Mouse (Mus musculus): Measurements from ENCODE around the gene Dock1.

Gene Dock1

DNA sequence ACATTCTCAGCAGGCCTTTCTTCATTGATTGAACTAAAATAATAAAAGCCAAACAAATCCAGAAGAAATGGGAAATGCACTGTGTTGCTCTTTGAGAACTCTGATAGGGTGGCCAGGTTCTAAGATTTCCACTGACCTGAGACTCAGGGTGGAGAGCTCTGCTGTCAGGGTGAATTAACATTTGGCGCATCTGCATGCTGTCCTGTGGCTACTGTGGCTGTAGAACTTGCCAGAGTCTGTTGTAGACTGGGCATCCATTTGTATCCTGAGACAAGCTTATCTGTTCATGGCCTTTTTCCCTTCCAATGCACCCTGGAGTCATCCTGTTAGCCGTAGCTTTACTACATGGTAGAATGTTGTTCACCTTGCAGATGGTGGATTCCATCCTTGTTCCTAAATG, 169.6 kb downstream of the Dock1 start:
- DNase-seq (ENCODE audit: low spot score): no peak

DNA sequence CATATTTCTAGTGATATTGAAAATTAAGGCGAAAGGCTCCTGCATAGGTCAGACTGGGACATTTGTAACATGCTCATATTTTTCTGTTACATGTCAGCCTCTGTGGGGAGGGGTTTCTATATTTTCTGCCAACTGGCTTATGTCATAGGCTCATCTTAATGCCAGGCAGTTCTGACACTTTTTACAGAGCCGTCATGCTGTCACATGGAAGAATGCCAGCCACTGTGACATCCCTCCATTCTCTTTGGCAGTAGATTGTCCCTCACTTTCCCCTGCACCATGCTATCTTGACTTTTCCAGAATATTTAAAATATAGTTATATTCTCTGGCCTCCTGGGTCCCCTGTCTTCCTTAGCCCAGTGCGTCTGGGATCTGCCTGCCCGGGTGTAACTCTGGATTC, 172.3 kb downstream of the Dock1 start:
- no peak for DNase-seq (ENCODE audit: low spot score)

DNA sequence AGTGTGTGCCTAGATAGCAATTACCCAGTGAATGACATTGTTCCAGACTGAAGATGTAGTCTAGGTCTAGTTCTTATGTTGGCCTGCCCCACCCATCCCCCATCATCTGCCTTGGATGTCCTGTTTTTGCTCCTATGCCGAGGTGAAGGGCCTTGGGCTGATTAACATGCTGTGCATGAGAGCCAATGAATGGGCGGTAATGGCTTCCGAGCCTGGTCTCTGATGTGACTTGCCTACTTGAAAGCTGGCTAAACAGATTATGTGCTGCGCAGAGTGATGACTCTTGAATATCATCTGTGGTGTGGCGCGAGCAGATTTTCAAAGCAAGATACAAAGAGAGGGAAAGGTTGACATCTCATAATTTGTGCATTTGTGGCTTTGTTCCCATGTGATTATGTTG, 191.5 kb downstream of the Dock1 start:
- DNase-seq (ENCODE audit: low spot score): no peak

DNA sequence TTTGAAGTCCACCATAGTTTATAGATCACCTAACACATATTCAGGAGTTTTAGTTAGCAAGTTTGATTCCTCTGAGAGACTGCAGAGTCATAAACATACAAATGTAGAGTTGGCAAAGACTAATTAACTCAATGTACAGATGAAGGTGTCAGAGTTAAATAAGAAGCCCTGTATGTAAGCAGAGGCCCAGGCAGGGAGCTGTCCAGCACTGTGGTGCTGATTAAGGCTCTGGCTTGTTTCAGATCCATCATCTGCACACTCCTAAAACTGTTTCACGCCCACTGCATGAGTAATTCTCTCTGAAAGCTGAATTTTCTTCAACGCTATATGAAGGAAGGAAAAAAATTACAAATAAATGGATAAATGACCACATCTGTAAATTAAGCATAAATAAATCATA, 193.7 kb downstream of the Dock1 start:
- DNase-seq (ENCODE audit: low spot score): peak; percentile 63

GRCm38 (mm10) chr7:134872511-134872910, 202.1 kb downstream of the Dock1 start:
- no peak for DNase-seq (ENCODE audit: low spot score)

GRCm38 (mm10) chr7:134872981-134873380, 202.5 kb downstream of the Dock1 start:
- DNase-seq (ENCODE audit: low spot score): no peak

DNA sequence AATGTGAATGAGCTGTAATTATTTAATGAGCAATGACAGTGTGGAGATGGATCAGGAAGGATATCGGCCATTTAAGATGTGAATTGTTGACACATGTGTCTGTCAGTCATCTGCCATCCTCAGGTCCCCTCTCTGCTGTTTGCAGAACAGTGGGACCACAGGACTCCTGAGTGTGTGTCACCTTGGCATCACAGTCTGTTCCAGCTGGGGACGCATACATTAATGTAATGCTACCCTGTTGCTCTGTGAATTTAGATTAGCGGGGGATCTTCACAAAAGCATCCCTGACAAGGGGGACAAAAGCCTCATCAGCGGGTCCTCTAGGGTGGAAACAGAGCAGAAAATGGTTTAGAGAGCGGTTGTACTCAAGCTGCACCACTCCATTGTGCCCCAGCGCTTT, 208.5 kb downstream of the Dock1 start:
- no peak for DNase-seq (ENCODE audit: low spot score)

GRCm38 (mm10) chr7:134880431-134880830, 210.0 kb downstream of the Dock1 start:
- no peak for DNase-seq (ENCODE audit: low spot score)

DNA sequence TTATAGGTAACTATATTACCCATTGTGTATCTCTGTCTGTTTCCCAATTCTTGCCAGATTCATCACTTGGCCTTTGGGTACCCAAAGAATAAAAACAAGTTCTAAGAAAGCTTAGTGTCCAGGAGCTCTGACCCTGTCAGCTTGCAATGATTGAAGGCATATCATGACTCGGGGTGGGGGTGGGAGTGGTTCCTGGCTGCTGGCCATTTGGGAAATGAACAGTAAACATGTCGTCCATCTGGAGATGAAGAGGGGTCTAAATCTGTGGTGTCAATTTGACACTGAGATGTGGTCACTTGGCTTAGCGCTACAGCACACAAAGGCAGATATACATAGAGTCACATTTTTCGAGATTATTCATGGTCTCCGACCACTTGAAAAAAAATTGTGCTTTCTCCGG, 213.1 kb downstream of the Dock1 start:
- DNase-seq (ENCODE audit: low spot score): no peak

DNA sequence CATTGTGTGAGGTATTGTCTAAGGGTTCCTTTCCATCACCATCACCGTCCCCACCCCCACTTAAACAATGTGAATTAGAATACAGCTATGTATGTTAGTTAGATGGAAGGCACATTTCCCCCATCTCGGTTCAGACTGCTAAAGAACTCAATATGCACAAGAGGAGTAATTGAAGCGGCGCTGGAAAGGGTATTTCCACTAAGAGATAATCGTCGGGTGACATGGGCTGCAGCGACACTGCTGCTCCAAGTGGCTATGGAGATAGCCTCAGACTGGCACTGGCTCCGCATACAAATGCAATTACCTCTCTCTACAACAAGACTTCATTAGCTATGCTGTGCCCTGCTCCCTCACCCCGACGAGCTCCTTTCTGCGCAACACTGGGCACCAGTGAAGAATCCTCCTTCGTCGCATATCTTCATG, 222.0 kb downstream of the Dock1 start:
- no peak for DNase-seq (ENCODE audit: low spot score)

- peak; percentile 22 for DNase-seq (ENCODE audit: low spot score)
Observed at GRCm38 (mm10) chr7:134892972-134893371, 222.5 kb downstream of the Dock1 start.

DNA sequence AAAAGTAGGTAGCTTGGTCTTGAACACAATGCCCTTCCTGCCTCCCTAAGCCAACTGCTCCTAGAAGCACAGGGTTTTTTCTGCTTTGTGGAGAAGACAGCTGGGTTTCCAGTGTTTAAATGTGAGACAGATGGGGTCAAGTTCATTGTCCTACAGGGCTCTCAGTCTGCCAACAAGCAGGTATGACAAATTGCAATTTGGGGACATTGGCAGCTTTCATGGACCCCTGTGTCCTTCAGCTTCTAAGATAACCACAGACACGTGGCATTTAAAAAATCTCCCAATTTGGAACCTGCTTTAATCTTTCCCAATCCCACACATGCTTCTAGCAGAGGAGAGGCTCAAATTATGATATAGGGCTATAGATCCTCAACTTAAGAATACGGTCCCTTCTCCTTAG, 224.2 kb downstream of the Dock1 start:
- no peak for DNase-seq (ENCODE audit: low spot score)

- no peak for DNase-seq (ENCODE audit: low spot score)
Observed at GRCm38 (mm10) chr7:134899462-134899861, 229.0 kb downstream of the Dock1 start.

DNA sequence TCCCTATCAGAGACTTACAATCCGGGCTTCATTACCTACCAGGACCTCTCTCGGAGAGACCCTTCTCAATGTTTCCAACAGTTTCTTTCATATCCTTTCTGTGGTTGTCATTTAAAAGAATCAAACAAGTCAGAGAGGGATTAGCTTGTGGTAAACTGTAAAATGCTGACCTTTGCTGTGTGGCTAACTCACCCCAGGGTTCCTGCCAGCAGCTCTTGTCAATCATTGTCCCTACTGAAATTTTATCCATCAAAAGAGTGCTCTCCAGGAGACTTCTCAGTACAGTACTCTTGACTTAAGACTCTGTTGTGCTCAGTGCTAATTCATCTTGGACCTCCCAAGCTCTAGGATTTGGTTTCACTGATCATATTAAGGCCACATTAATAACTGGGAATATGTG, 231.5 kb downstream of the Dock1 start:
- peak; percentile 3 for DNase-seq (ENCODE audit: low spot score)

DNA sequence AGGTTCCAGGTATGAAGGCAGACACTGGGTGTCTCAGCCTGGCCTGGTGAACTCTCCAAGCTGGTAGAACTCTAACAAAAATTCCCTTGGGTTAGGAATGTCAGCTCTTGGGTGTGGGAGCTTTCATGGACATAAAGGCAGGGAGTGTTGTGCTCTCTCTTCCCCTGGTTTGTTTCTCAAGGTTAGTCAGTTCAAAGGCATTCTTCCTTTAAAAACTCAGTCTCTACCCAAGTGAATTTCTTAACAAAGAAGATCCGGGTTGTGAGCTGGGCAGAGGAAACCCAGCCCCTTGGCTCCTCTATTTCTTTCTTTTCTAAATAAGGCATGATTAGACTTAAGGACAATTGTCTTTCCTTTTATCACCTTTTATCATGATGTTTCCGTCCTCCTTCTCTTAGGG, 261.4 kb downstream of the Dock1 start:
- DNase-seq (ENCODE audit: low spot score): no peak

- no peak for DNase-seq (ENCODE audit: low spot score)
Observed at GRCm38 (mm10) chr7:134937471-134937926, 267.0 kb downstream of the Dock1 start.

- no peak for DNase-seq (ENCODE audit: low spot score)
Observed at GRCm38 (mm10) chr7:134937927-134938609, 267.6 kb downstream of the Dock1 start, which contains the start of gene Fam196a. Fam196a (minus strand) TSS chr7:134938430.

DNA sequence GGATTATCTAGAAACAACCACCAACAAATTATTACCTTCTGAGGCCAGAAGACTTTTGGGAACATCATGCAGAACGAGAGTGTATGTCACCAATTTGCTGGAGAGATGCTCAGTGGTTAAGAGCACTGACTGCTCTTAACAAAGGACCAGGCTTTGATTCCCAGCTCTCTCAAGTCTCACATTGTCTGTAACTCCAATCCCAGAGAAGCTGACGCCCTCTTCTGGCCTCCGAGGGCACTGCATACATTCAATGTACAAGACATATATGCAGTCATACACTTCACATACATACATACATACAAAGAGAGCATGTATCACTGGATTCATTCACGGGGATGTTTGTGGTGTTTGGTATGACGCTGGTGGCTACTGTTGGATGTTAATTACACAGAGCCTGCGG, 271.4 kb downstream of the Dock1 start:
- DNase-seq (ENCODE audit: low spot score): no peak

- no peak for DNase-seq (ENCODE audit: low spot score)
Observed at GRCm38 (mm10) chr7:134943063-134943462, 272.6 kb downstream of the Dock1 start.

DNA sequence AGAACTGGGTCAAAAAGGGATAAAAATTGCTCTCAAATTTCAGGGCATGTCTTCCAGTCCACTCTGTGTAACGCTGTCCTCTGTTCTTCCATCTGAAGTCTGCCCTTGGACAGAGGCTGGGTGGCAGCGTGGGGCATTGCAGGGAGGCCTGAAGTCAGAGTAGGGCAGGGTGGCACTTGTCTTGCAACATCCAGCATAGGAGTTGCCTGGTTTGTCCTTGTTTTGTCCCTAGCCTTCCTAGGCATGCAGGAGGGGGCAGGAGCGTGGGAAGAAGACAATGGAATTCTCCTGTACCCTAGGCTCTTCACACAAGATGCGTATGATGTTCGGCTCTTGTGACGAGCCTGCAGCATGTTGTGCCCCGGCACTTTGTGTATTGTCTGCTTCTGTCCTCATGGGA, 273.2 kb downstream of the Dock1 start:
- DNase-seq (ENCODE audit: low spot score): peak; percentile 5

- no peak for DNase-seq (ENCODE audit: low spot score)
Observed at GRCm38 (mm10) chr7:134945925-134946716, 275.7 kb downstream of the Dock1 start.

DNA sequence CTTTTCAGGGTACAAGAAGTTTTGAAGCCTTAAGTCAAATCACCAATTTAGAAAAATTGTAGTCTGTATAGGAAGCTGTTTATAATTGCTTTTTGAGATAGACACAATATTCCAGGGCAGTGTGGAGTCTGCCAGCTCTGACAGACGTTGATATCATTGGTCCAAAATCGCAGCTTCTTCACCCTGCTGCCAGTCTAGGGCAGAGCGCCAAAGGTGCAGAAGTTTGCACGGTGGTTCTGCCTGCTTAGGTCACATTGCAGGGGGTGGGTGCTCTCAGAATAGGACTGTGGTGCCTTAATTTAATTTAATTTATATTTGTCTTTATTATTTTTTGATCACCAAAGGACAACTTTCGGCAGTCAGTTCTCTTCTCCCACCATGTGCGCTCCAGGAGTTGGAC, 288.6 kb downstream of the Dock1 start:
- peak; percentile 6 for DNase-seq (ENCODE audit: low spot score)

GRCm38 (mm10) chr7:134960871-134961270, 290.4 kb downstream of the Dock1 start:
- peak; percentile 11 for DNase-seq (ENCODE audit: low spot score)
